Mouse (Mus musculus) megakaryocyte, adult 5-6 weeks (primary cell): ENCODE measurements around the gene Gas6. TPM values are rescaled to one million over a fixed set of nuclear protein-coding genes. Genes with fewer than 3 reads are reported as not detected.

Source experiments
- ATAC-seq: 2 replicates; pipeline ENCODE4 v1.8.0; 2016; ENCODE audit warnings: mild to moderate bottlenecking, inconsistent platforms; ENCODE audit not compliant: poor library complexity, severe bottlenecking
- total RNA-seq, 2 experiments: library from RNA; stranded (forward) in 1 of 2; stranded (reverse) in 1 of 2; fragments of 153-499, 151-499 nt in 1 of 2; fragments of 221-1000, 200-1000 nt in 1 of 2; gene quantifications; 2 replicates each; pipeline versions ENCODE4 v1.2.3 to v1.2.4; 2015 to 2017

Gene Gas6
- total RNA-seq, 2 experiments from 2014 or later: 0.56 to 1.6 TPM

GRCm38 (mm10) chr8:13465324-13465723, 29.0 kb downstream of the Gas6 start:
- ATAC-seq: no peak

- no peak for ATAC-seq
Measured at GRCm38 (mm10) chr8:13462392-13462791, 31.9 kb downstream of the Gas6 start.

- no peak for ATAC-seq
Measured at GRCm38 (mm10) chr8:13461843-13462242, 32.4 kb downstream of the Gas6 start.

GRCm38 (mm10) chr8:13461085-13461765, 33.1 kb downstream of the Gas6 start:
- no peak for ATAC-seq

- ATAC-seq: no peak
Measured at GRCm38 (mm10) chr8:13459431-13459830, 34.9 kb downstream of the Gas6 start.

- no peak for ATAC-seq
Measured at GRCm38 (mm10) chr8:13455295-13455694, 39.0 kb downstream of the Gas6 start.

- no peak for ATAC-seq
Measured at GRCm38 (mm10) chr8:13454341-13455113, 39.8 kb downstream of the Gas6 start.

GRCm38 (mm10) chr8:13451747-13452277, 42.5 kb downstream of the Gas6 start:
- no peak for ATAC-seq

GRCm38 (mm10) chr8:13448145-13448544, 46.1 kb downstream of the Gas6 start:
- no peak for ATAC-seq

- ATAC-seq: no peak
Measured at GRCm38 (mm10) chr8:13446456-13446855, 47.8 kb downstream of the Gas6 start.

- no peak for ATAC-seq
Measured at GRCm38 (mm10) chr8:13442152-13442551, 52.1 kb downstream of the Gas6 start.

- ATAC-seq: no peak
Measured at GRCm38 (mm10) chr8:13437531-13437930, 56.8 kb downstream of the Gas6 start.

- no peak for ATAC-seq
Measured at GRCm38 (mm10) chr8:13436052-13436451, 58.2 kb downstream of the Gas6 start.

- no peak for ATAC-seq
Measured at GRCm38 (mm10) chr8:13434889-13435288, 59.4 kb downstream of the Gas6 start, which contains the start of gene Tmem255b. Gene Tmem255b, plus strand, starts transcription at chr8:13435189.

GRCm38 (mm10) chr8:13433130-13433529, 61.2 kb downstream of the Gas6 start:
- no peak for ATAC-seq

- no peak for ATAC-seq
Measured at GRCm38 (mm10) chr8:13430866-13431265, 63.4 kb downstream of the Gas6 start.

- ATAC-seq: no peak
Measured at GRCm38 (mm10) chr8:13430412-13430811, 63.9 kb downstream of the Gas6 start.

- no peak for ATAC-seq
Measured at GRCm38 (mm10) chr8:13428156-13428555, 66.1 kb downstream of the Gas6 start.

- no peak for ATAC-seq
Measured at GRCm38 (mm10) chr8:13427351-13427750, 66.9 kb downstream of the Gas6 start.

GRCm38 (mm10) chr8:13420970-13421369, 73.3 kb downstream of the Gas6 start:
- no peak for ATAC-seq

- no peak for ATAC-seq
Measured at GRCm38 (mm10) chr8:13419111-13419639, 75.1 kb downstream of the Gas6 start.

GRCm38 (mm10) chr8:13415879-13416278, 78.4 kb downstream of the Gas6 start:
- no peak for ATAC-seq
